ENCODE assay signal across 8 mouse cellular contexts in the genomic region with DNA sequence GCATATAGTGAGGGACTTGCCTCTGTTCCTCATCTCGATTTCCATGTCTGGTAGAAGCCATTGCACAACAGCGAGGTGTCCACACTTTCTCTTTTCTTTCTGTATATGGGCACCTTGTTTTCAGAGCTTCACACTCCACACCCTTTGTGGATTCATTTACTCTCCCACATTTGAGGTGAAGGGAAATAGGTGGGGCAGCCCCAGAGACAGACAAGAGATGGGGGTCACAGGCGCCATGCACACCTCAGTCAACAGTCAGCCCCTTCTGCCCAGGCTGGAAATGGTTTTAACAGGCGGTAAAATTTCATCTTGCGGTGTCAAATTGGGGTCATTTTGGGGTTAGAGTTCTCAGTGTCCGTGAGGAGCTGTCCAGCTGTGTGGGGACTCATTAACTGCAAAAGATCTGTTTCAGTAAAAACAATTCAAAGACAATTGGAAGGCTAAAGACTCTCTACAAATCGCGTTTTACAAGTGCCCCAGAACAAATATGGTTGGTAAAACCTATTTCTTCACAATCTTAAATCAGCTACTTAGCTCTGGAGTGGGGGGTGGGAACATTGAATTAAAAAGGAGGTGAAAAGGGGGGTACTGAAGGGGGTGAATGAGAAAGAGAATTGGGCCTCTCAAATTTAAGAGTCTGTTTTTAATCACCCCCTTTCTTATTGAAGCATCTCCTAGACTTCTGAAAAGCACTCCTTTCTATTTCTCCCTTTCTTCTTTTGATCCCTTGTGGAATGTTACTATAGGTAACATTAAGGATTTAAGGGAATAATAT. TPM values are rescaled to one million over a fixed set of nuclear protein-coding genes. Genes with fewer than 3 reads are reported as not detected.
A peak's percentile ranks its signal among the peaks of the same experiment; 100 is the strongest.
DNase-seq lines count a peak whose midpoint lies in the region; ATAC-seq and TF ChIP-seq lines count a peak whose summit lies in the region.

No protein-coding gene starts in this region.

- no peak for DNase-seq in layer of hippocampus, adult 2 months (ENCODE audit: low spot score in 2 of 2)
- no peak for DNase-seq in layer of hippocampus, adult 18-20 months (ENCODE audit: low spot score in 2 of 2)
- DNase-seq in forebrain, embryonic 11.5 days (ENCODE audit: low spot score) = no peak
- DNase-seq in retina, embryonic 14.5 days (ENCODE audit: low spot score) = peak; percentile 39
- DNase-seq in thymus, postnatal 14 days = no peak
- DNase-seq in cerebellum, adult 9-11 months = no peak
- no peak for DNase-seq in lung, postnatal 4 days

- H3K9me3 ChIP-seq in forebrain, embryonic 11.5 days (ENCODE audit: control insufficient read depth, low read length) = no peaks in the 10 kb centered on the region
- no peaks in the 10 kb centered on the region for H3K9me3 ChIP-seq in limb, embryonic 12.5 days

- H3K4me3 ChIP-seq in layer of hippocampus, adult 2 months = peak overlapping the region; percentile 20
- peak overlapping the region; percentile 75 for H3K4me3 ChIP-seq in forebrain, embryonic 11.5 days (ENCODE audit: low read depth, low read length)
- peak overlapping the region; percentile 50 for H3K4me3 ChIP-seq in limb, embryonic 12.5 days (replicated peaks)

- no peaks in the 10 kb centered on the region for H3K36me3 ChIP-seq in forebrain, embryonic 11.5 days (ENCODE audit: control insufficient read depth, insufficient read depth, low read length)
- no peaks in the 10 kb centered on the region for H3K36me3 ChIP-seq in limb, embryonic 12.5 days

- peak overlapping the region; percentile 36; the same call in 1 of the 2 replicates for H3K27ac ChIP-seq in layer of hippocampus, adult 2 months
- H3K27ac ChIP-seq in forebrain, embryonic 11.5 days (ENCODE audit: low read depth, low read length) = peak overlapping the region; percentile 47; the same call in 1 of the 2 replicates
- no peak overlapping the region for H3K27ac ChIP-seq in limb, embryonic 12.5 days

- H3K9ac ChIP-seq in forebrain, embryonic 11.5 days (ENCODE audit: low read length) = peak overlapping the region; percentile 73
- H3K9ac ChIP-seq in limb, embryonic 12.5 days (replicated peaks) = peak overlapping the region; percentile 34; the same call in 1 of the 2 replicates

- H3K4me2 ChIP-seq in forebrain, embryonic 11.5 days (ENCODE audit: low read depth, low read length, severe bottlenecking) = peak overlapping the region; percentile 82
- H3K4me2 ChIP-seq in limb, embryonic 12.5 days = peak overlapping the region; percentile 82

- peaks cover 12% of the 10 kb centered on the region for H3K4me1 ChIP-seq in forebrain, embryonic 11.5 days (replicated peaks; ENCODE audit: control insufficient read depth, insufficient read depth, low read length)
- H3K4me1 ChIP-seq in limb, embryonic 12.5 days (replicated peaks) = peaks cover 9% of the 10 kb centered on the region

- peaks cover 15% of the 10 kb centered on the region for H3K27me3 ChIP-seq in forebrain, embryonic 11.5 days (ENCODE audit: control insufficient read depth, insufficient read depth, low read length)
- H3K27me3 ChIP-seq in limb, embryonic 12.5 days = peaks cover 84% of the 10 kb centered on the region

- 2% methylated on average over 8 of the region's 8 CpGs for WGBS in forebrain, embryonic 11.5 days
- 3% methylated on average over 8 of the region's 8 CpGs for WGBS in limb, embryonic 12.5 days

- ATAC-seq in forebrain, embryonic 11.5 days (replicated peaks; ENCODE audit: low FRiP score) = no peak
- no peak for ATAC-seq in limb, embryonic 12.5 days (ENCODE audit: insufficient number of reproducible peaks, insufficient read depth, low FRiP score, low TSS enrichment, low read depth)

- TF ChIP-seq CTCF in layer of hippocampus, adult 2 months (conservative IDR thresholded peaks at IDR 0.05) = no peak

RNA-seq across cellular contexts. Expression of a gene that starts 4.0 kb away (rescaled TPM):
- total RNA-seq in layer of hippocampus, adult 2 months (2021) = 10 to 100 TPM; 43.2 to 45.9 TPM
- 10 to 100 TPM; 40.7 to 41.2 TPM for total RNA-seq in layer of hippocampus, adult 18-20 months (2021)
- 75.4 and 77.2 TPM in 2 replicates for polyA plus RNA-seq in forebrain, embryonic 11.5 days (2014; fragmentation: Nextera tagmentation; extraction: Ambion mirVana)
- polyA plus RNA-seq in limb, embryonic 12.5 days (2016; fragmentation: Nextera tagmentation; extraction: Ambion mirVana) = 20.5 and 24.4 TPM in 2 replicates

Comparison
In these comparisons a context has a peak if more than half of its experiments do, and no peak if none do; other contexts are left out.
1. H3K4me3 ChIP-seq: peak in every context shown above with its lines; median percentile 75 in forebrain, embryonic 11.5 days; 50 in limb, embryonic 12.5 days; 20 in layer of hippocampus, adult 2 months.